Mouse (Mus musculus): ENCODE measurements around the gene Ucn. TPM values are rescaled to one million over a fixed set of nuclear protein-coding genes. Genes with fewer than 3 reads are reported as not detected.

Ucn gene
- polyA plus RNA-seq, 1 experiment: not detected

GRCm38 (mm10) chr5:31154152-31154553, 15.5 kb upstream of the Ucn start, which contains the start of gene Mpv17:
Gene Mpv17 (minus strand): TSS chr5:31154251.
- TF ChIP-seq GATA1 (IDR thresholded peaks at IDR 0.05; ENCODE audit: low read length) (no peak), TAL1 (IDR thresholded peaks at IDR 0.05; ENCODE audit: low read length) (no peak)
- Histone ChIP-seq H3K9me3 (ENCODE audit: control insufficient read depth, low read length) (no peaks in the 10 kb centered on the region), H3K4me1 (ENCODE audit: control insufficient read depth) (peaks cover 22% of the 10 kb centered on the region), H3K36me3 (ENCODE audit: control insufficient read depth) (peaks cover 51% of the 10 kb centered on the region), H3K4me3 (replicated peaks) (peak within 1 kb of the TSS; percentile 69), H3K27me3 (ENCODE audit: control insufficient read depth) (no peaks in the 10 kb centered on the region)

GRCm38 (mm10) chr5:31153516-31154151, 15.0 kb upstream of the Ucn start:
- Histone ChIP-seq H3K27me3 (ENCODE audit: control insufficient read depth) (no peaks in the 10 kb centered on the region), H3K36me3 (ENCODE audit: control insufficient read depth) (peaks cover 46% of the 10 kb centered on the region), H3K9me3 (ENCODE audit: control insufficient read depth, low read length) (no peaks in the 10 kb centered on the region), H3K4me1 (ENCODE audit: control insufficient read depth) (peaks cover 22% of the 10 kb centered on the region), H3K4me3 (replicated peaks) (peak overlapping the region; percentile 69)
- TF ChIP-seq GATA1 (IDR thresholded peaks at IDR 0.05; ENCODE audit: low read length) (no peak), TAL1 (IDR thresholded peaks at IDR 0.05; ENCODE audit: low read length) (no peak)

- Histone ChIP-seq H3K27me3 (ENCODE audit: control insufficient read depth) (no peaks in the 10 kb centered on the region), H3K4me1 (ENCODE audit: control insufficient read depth) (peaks cover 22% of the 10 kb centered on the region), H3K9me3 (ENCODE audit: control insufficient read depth, low read length) (no peaks in the 10 kb centered on the region), H3K4me3 (replicated peaks) (no peak overlapping the region), H3K36me3 (ENCODE audit: control insufficient read depth) (peaks cover 27% of the 10 kb centered on the region)
- no peak for TF ChIP-seq GATA1 (IDR thresholded peaks at IDR 0.05; ENCODE audit: low read length)
- no peak for TF ChIP-seq TAL1 (IDR thresholded peaks at IDR 0.05; ENCODE audit: low read length)
Observed at GRCm38 (mm10) chr5:31151746-31152145, 13.1 kb upstream of the Ucn start.

DNA sequence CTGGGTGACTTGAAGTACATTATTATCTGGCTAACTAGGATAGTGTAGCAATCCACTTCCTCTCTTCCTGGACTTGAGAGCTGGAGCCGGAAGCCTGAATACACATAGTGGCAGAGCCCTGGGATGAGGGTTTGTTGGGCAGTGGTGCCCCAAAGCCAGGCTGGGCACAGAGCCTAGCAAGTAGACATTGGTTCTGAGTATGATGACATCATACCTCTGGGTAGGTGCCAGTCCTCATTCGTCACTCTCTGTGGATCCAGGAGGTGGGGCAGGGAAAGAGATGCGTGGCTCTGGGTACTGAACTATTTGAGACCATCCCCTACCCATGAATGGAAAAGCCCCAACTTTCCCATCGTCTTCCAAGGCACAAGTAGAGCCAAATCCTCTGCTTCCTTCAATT, 11.2 kb upstream of the Ucn start:
- TF ChIP-seq TAL1 (IDR thresholded peaks at IDR 0.05; ENCODE audit: low read length): no peak
- TF ChIP-seq GATA1 (IDR thresholded peaks at IDR 0.05; ENCODE audit: low read length): no peak
- Histone ChIP-seq H3K4me1 (ENCODE audit: control insufficient read depth) (peaks cover 19% of the 10 kb centered on the region), H3K36me3 (ENCODE audit: control insufficient read depth) (peaks cover 19% of the 10 kb centered on the region), H3K27me3 (ENCODE audit: control insufficient read depth) (no peaks in the 10 kb centered on the region), H3K9me3 (ENCODE audit: control insufficient read depth, low read length) (no peaks in the 10 kb centered on the region), H3K4me3 (replicated peaks) (no peak overlapping the region)

- no peak for TF ChIP-seq TAL1 (IDR thresholded peaks at IDR 0.05; ENCODE audit: low read length)
- TF ChIP-seq GATA1 (IDR thresholded peaks at IDR 0.05; ENCODE audit: low read length): no peak
- Histone ChIP-seq H3K9me3 (ENCODE audit: control insufficient read depth, low read length) (peaks cover 9% of the 10 kb centered on the region; the same call in 1 of the 2 replicates), H3K27me3 (ENCODE audit: control insufficient read depth) (peaks cover 60% of the 10 kb centered on the region), H3K36me3 (ENCODE audit: control insufficient read depth) (peaks cover 7% of the 10 kb centered on the region), H3K4me1 (ENCODE audit: control insufficient read depth) (peaks cover 3% of the 10 kb centered on the region; the same call in 1 of the 2 replicates), H3K4me3 (replicated peaks) (no peak overlapping the region)
Observed at GRCm38 (mm10) chr5:31138968-31139425, 368 bp upstream of the Ucn start.

DNA sequence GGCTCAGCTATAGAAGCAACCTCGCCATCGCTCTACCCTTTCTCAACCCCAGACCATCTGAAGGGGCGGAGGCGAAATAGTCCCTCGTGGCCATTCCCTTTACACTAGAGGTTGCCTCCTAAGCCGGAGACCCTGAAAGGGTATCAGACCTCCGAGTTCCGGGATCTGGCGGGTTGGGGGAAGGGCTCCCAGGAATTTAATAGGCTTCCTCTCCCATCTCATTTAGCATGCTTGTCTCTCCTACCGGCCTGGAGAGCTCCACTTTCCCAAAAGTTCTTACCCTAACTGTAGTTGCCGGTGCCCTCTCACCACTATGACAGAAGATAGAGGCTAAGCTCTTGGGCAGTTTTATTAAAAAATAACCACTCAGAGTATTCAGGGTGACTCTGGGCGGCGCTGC, 971 bp downstream of the Ucn start:
- H3K27me3 ChIP-seq (ENCODE audit: control insufficient read depth): peaks cover 66% of the 10 kb centered on the region
- peaks cover 9% of the 10 kb centered on the region; the same call in 1 of the 2 replicates for H3K9me3 ChIP-seq (ENCODE audit: control insufficient read depth, low read length)
- H3K4me1 ChIP-seq (ENCODE audit: control insufficient read depth): peaks cover 3% of the 10 kb centered on the region; the same call in 1 of the 2 replicates
- TF ChIP-seq TAL1 (IDR thresholded peaks at IDR 0.05; ENCODE audit: low read length) (no peak), GATA1 (IDR thresholded peaks at IDR 0.05; ENCODE audit: low read length) (no peak)
- peaks cover 7% of the 10 kb centered on the region for H3K36me3 ChIP-seq (ENCODE audit: control insufficient read depth)
- H3K4me3 ChIP-seq (replicated peaks): no peak overlapping the region

- H3K4me3 ChIP-seq (replicated peaks): no peak overlapping the region
- peaks cover 9% of the 10 kb centered on the region; the same call in 1 of the 2 replicates for H3K9me3 ChIP-seq (ENCODE audit: control insufficient read depth, low read length)
Observed at GRCm38 (mm10) chr5:31136730-31137424, 1.8 kb downstream of the Ucn start.

GRCm38 (mm10) chr5:31126050-31126449, 12.6 kb downstream of the Ucn start:
- H3K36me3 ChIP-seq (ENCODE audit: control insufficient read depth): no peaks in the 10 kb centered on the region
- no peak overlapping the region for H3K4me3 ChIP-seq (replicated peaks)
- peaks cover 11% of the 10 kb centered on the region for H3K27me3 ChIP-seq (ENCODE audit: control insufficient read depth)
- H3K9me3 ChIP-seq (ENCODE audit: control insufficient read depth, low read length): no peaks in the 10 kb centered on the region
- TF ChIP-seq TAL1 (IDR thresholded peaks at IDR 0.05; ENCODE audit: low read length) (no peak), GATA1 (IDR thresholded peaks at IDR 0.05; ENCODE audit: low read length) (no peak)
- no peaks in the 10 kb centered on the region for H3K4me1 ChIP-seq (ENCODE audit: control insufficient read depth)

More at GRCm38 (mm10) chr5:31136730-31137424, 1.8 kb downstream of the Ucn start:
- peaks cover 3% of the 10 kb centered on the region; the same call in 1 of the 2 replicates for H3K4me1 ChIP-seq (ENCODE audit: control insufficient read depth)
- peaks cover 69% of the 10 kb centered on the region for H3K27me3 ChIP-seq (ENCODE audit: control insufficient read depth)
- TF ChIP-seq GATA1 (IDR thresholded peaks at IDR 0.05; ENCODE audit: low read length): no peak
- TF ChIP-seq TAL1 (IDR thresholded peaks at IDR 0.05; ENCODE audit: low read length): no peak
- peaks cover 7% of the 10 kb centered on the region for H3K36me3 ChIP-seq (ENCODE audit: control insufficient read depth)

GRCm38 (mm10) chr5:31123481-31123880, 15.1 kb downstream of the Ucn start:
- Histone ChIP-seq H3K4me3 (replicated peaks) (no peak overlapping the region), H3K4me1 (ENCODE audit: control insufficient read depth) (no peaks in the 10 kb centered on the region), H3K27me3 (ENCODE audit: control insufficient read depth) (peaks cover 2% of the 10 kb centered on the region; the same call in 1 of the 2 replicates), H3K9me3 (ENCODE audit: control insufficient read depth, low read length) (no peaks in the 10 kb centered on the region), H3K36me3 (ENCODE audit: control insufficient read depth) (no peaks in the 10 kb centered on the region)
- TF ChIP-seq GATA1 (IDR thresholded peaks at IDR 0.05; ENCODE audit: low read length) (no peak), TAL1 (IDR thresholded peaks at IDR 0.05; ENCODE audit: low read length) (no peak)
